Mouse (Mus musculus): ENCODE data around the gene Hells.

DNA sequence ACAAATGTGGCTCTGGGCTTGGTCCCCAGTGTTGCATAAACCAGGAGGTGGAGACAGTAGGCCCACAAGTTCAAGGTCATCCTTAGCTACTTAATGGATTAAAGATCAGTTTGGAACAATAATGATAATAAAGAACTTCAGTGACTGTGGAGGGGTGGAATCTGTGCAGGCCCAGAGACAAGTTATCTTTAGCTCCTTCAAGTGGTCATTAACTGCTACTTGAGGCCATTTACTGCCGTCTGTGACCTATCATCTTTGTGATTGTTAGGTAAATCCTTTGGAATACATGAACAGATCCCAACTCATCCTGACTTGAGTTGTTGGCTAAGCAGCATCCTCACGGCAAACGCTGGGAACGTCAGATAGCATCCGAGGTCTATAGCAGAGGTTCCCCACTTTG is 28.2 kb upstream of the Hells start:
- no peak for TF ChIP-seq CTCF (IDR thresholded peaks at IDR 0.05; ENCODE audit: borderline replicate concordance, extremely low read depth, insufficient read depth, insufficient read length)
- no peak for TF ChIP-seq POLR2A (IDR thresholded peaks at IDR 0.05; ENCODE audit: borderline replicate concordance, extremely low read depth, insufficient read depth, insufficient read length, poor library complexity, severe bottlenecking)

Measured in brain, embryonic 14.5 days (tissue).